Mouse (Mus musculus) brain, embryonic 14.5 days (tissue): ENCODE results near the gene Cd320. TPM values are rescaled to one million over a fixed set of nuclear protein-coding genes. Genes with fewer than 3 reads are reported as not detected.
"Not testable (repeated sequence)": the region's sequence is repeated elsewhere in the genome, so short reads cannot be mapped to it uniquely, and the experiment has no call there.

Source experiments
- DNase-seq: peaks from one replicate; pipeline ENCODE4 v3.0.0-alpha.2; 2011; ENCODE audit warnings: low read depth
- CTCF ChIP-seq: fragments of 200-500 bp; IDR thresholded peaks from 2 replicates; pipeline ENCODE4 v1.5.1; 2012; ENCODE audit warnings: inconsistent platforms, mild to moderate bottlenecking, moderate library complexity, borderline replicate concordance; ENCODE audit not compliant: insufficient read depth, insufficient read length; ENCODE audit errors: extremely low read depth
- POLR2A ChIP-seq: fragments of 200-500 bp; IDR thresholded peaks from 2 replicates; pipeline ENCODE4 v1.6.1; 2012; ENCODE audit warnings: mild to moderate bottlenecking, inconsistent platforms, borderline replicate concordance; ENCODE audit not compliant: poor library complexity, insufficient read depth, insufficient read length, severe bottlenecking; ENCODE audit errors: extremely low read depth
- polyA plus RNA-seq: library from polyadenylated mRNA; depleted of rRNA; stranded (reverse); fragments of >200 nt; gene quantifications from 2 replicates; pipeline ENCODE4 v1.2.3, GENCODE M21; 2012; rRNA removed

Gene Cd320
- polyA plus RNA-seq, 1 experiment = 41.6 TPM

DNA sequence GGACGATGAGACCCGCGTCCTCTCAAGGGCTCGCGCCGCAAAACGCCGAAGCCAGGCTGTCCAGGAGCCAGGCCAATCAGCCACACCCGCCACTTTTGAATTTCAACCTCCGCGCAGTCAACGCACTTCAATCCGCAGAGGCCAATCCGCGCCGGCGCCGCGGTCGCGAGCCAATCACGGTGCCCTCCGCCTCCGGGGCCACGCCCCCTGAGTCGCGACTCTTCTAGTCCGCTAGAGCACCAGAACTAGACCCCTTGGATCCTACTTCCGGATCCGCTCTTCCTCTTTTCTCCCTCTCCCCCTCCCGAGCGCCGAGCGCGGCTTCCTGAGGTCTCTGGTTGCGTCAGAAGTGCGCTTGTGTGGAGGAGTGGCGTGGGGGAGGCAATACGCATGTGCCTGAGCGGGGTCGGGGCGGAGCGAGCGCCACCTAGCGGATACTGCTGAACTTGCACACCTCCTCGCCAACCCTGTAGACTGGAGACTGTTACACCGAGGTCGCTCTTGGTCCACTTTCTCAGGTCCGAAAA, 47.7 kb downstream of the Cd320 start, which contains the start of gene Kifc1:
Gene Kifc1 (minus strand): TSS at position 129 of the 527 bp plus-strand sequence.
- TF ChIP-seq CTCF = peak; percentile 100
- 0 out of 2 replicates have a peak, but pooled peaks have one; percentile 9 for TF ChIP-seq POLR2A

DNA sequence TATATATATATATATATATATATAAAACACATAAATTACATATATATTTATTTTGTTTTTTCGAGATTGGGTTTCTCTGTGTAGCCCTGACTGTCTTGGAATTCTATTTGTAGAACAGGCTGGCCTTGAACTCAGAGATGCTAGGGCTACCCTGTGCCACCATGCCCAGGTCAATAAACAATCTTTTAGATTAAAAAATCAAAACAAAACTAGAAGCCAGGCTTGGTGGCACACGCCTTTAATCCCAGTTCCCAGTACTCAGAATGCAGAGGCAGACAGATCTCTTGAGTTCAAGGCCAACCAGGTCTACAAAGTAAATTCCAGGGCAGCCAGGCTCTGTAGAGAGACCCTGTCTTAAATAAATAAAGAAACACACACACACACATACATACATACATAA, 48.5 kb downstream of the Cd320 start:
- no peak for DNase-seq
- no peak for TF ChIP-seq POLR2A
- no peak for TF ChIP-seq CTCF

More for the DNA sequence above, 47.7 kb downstream of the Cd320 start, which contains the start of gene Kifc1:
- peak; percentile 100 for DNase-seq

DNA sequence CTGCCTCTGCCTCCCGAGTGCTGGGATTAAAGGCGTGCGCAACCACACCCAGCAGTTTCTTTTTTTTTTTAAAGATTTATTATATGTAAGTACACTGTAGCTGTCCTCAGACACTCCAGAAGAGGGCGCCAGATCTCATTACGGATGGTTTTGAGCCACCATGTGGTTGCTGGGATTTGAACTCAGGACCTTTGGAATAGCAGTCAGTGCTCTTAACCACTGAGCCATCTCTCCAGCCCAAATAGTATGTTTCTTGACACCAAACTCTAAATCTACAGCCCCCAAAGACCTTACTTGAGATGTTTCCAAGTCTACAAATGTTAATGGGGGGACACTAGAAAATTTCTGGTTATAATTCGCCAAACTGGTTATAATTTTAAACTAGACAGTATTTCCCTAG, 49.0 kb downstream of the Cd320 start:
- DNase-seq = not testable (repeated sequence)

DNA sequence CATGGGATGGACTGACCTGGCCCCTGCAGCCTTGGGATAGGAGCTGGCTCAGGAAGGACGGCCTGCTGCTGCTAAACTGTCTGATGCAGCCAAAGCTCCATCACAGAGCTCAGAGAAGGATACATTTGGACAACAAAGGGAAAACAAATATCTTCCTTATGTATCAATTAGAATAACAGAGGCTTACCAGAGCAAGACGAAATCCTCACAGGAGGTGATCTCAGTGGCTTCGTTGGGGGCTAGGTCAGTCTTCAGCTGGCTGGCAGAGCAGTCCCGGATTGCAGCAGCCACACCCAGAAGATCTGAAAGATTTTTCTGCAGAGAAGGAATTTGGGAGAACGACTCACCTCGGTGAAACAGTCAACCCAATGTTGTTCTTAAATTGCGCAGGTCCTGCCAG, 49.5 kb downstream of the Cd320 start:
- no peak for DNase-seq
- no peak for TF ChIP-seq CTCF
- TF ChIP-seq POLR2A = no peak

DNA sequence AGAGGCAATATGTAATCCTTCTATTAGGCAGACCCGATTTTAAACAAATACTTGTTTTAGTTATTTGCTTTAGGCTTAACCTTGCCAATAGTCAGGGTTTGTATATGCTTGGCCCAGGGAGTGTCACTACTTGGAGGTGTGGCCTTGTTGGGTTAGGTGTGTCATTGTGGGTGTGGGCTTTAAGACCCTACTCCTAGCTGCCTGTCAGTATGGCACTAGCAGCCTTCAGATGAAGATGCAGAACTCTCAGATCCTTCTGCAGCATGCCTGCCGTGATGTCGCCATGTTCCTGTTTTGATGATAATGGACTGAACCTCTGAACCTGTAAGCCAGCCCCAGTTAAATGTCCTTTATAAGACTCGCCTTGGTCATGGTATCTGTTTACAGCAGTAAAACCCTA, 50.1 kb downstream of the Cd320 start:
- not testable (repeated sequence) for DNase-seq

DNA sequence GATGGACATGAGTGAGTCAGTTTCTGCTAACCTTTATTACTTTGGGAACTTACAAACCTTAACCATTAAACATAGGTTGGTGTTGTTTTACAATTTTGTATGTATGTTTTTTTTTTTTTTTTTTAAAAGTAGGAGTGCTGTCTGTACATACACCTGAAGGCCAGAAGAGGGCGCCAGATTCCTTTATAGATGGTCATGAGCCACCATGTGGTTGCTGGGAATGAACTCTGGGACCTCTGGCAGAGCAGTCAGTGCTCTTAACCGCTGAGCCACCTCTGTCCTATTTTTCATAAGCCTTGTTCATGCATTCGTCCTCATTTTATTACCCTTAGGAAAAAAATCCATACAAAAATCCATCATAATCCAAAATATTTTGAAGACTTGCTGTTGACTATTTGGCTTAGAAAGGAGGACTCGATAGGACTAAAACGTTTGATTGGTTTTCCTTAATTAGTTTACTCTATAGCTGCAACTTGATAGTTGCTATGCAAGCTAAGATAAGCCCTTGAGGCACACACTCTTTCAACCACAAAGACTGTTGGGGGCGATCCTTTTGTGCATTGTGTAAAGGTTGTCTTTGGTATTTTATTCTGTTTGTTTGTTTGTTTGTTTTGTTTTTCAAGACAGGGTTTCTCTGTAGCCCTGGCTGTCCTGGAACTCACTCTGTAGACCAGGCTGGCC, 54.4 kb downstream of the Cd320 start:
- TF ChIP-seq POLR2A (no peak), CTCF (peak; percentile 54; the same call in 1 of the 2 replicates)
- peak; percentile 69 for DNase-seq

DNA sequence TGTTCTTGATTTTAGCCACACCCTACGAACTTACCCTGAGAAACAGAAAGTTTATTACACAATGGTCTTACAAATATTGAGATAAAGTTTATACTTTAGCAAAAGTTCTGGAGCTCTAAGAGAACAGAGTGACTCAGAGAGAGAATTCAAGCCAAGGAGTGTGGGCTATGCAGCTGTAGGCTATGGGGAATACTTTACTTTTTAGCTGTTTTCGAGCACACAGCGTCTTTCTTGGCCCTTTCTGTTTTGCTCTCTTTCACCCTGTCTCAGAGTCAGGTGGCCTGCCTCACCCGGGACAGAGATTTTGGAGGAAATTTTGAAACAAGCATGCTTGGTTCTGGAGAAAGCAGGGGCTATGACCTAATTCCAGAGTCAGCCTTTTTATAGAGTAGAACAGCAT, 55.3 kb downstream of the Cd320 start:
- DNase-seq = not testable (repeated sequence)

Other genes with a start within 250 kb of the Cd320 start
- 120 and 156 TPM in 2 replicates for gene Zfp414, start 214.0 kb upstream of the Cd320 start, polyA plus RNA-seq
- gene Pram1, start 205.0 kb upstream of the Cd320 start, polyA plus RNA-seq = 0.76 and 0.82 TPM in 2 replicates
- gene Hnrnpm, start 156.2 kb upstream of the Cd320 start, polyA plus RNA-seq = 206 and 243 TPM in 2 replicates
- gene March2, start 124.4 kb upstream of the Cd320 start, polyA plus RNA-seq = 59.3 and 65.7 TPM in 2 replicates
- 633 and 642 TPM in 2 replicates for gene Rab11b, start 82.6 kb upstream of the Cd320 start, polyA plus RNA-seq
- gene Angptl4, start 61.3 kb upstream of the Cd320 start, polyA plus RNA-seq = 9.8 and 10.6 TPM in 2 replicates
- gene Kank3, start 32.6 kb upstream of the Cd320 start, polyA plus RNA-seq = 50.7 and 61.9 TPM in 2 replicates
- 1,048 and 1,174 TPM in 2 replicates for gene Rps28, start 18.5 kb upstream of the Cd320 start, polyA plus RNA-seq
- 327 and 425 TPM in 2 replicates for gene Ndufa7, start 18.5 kb upstream of the Cd320 start, polyA plus RNA-seq
- not detected in 2 replicates for gene Gm7029, start 30.7 kb downstream of the Cd320 start, polyA plus RNA-seq
- 18.5 and 32.3 TPM in 2 replicates for gene Kifc1, start 47.6 kb downstream of the Cd320 start, polyA plus RNA-seq
- 0.30 and 0.38 TPM in 2 replicates for gene Platr17, start 62.0 kb downstream of the Cd320 start, polyA plus RNA-seq
- 43.8 and 52.6 TPM in 2 replicates for gene Daxx, start 66.3 kb downstream of the Cd320 start, polyA plus RNA-seq
- gene Tapbp, start 72.8 kb downstream of the Cd320 start, polyA plus RNA-seq = 17.4 and 22.8 TPM in 2 replicates
- 35.8 and 43.6 TPM in 2 replicates for gene Zbtb22, start 72.8 kb downstream of the Cd320 start, polyA plus RNA-seq
- gene Rgl2, start 86.5 kb downstream of the Cd320 start, polyA plus RNA-seq = 184 and 285 TPM in 2 replicates
- 85.7 and 97.5 TPM in 2 replicates for gene Pfdn6, start 97.3 kb downstream of the Cd320 start, polyA plus RNA-seq
- gene Wdr46, start 97.6 kb downstream of the Cd320 start, polyA plus RNA-seq = 22.8 and 29.3 TPM in 2 replicates
- gene B3galt4, start 108.4 kb downstream of the Cd320 start, polyA plus RNA-seq = 9.9 and 11.1 TPM in 2 replicates
- 71.7 and 72.8 TPM in 2 replicates for gene Vps52, start 112.7 kb downstream of the Cd320 start, polyA plus RNA-seq
- gene Rps18, start 112.9 kb downstream of the Cd320 start, polyA plus RNA-seq = 744 and 771 TPM in 2 replicates
- 20.4 and 20.5 TPM in 2 replicates for gene H2-K1, start 157.3 kb downstream of the Cd320 start, polyA plus RNA-seq
- 58.8 and 68.8 TPM in 2 replicates for gene Ring1, start 181.6 kb downstream of the Cd320 start, polyA plus RNA-seq
- 88.8 and 156 TPM in 2 replicates for gene H2-Ke6, start 185.0 kb downstream of the Cd320 start, polyA plus RNA-seq
- gene Slc39a7, start 188.6 kb downstream of the Cd320 start, polyA plus RNA-seq = 133 and 138 TPM in 2 replicates
- 83.9 and 97.4 TPM in 2 replicates for gene Rxrb, start 188.7 kb downstream of the Cd320 start, polyA plus RNA-seq
- gene Col11a2, start 196.3 kb downstream of the Cd320 start, polyA plus RNA-seq = 11.5 and 11.8 TPM in 2 replicates
- 0.07 and 0.20 TPM in 2 replicates for gene H2-Oa, start 249.2 kb downstream of the Cd320 start, polyA plus RNA-seq